Mouse (Mus musculus): Measurements from ENCODE around the gene Kctd20. TPM values are rescaled to one million over a fixed set of nuclear protein-coding genes. Genes with fewer than 3 reads are reported as not detected.

Gene Kctd20
- polyA plus RNA-seq, 2 experiments: 66.6 to 82.9 TPM

- 52% methylated on average over 15 of the region's 15 CpGs for WGBS
- DNase-seq (ENCODE audit: low spot score): no peak
These were observed 24.7 kb upstream of the Kctd20 start for GRCm38 (mm10) chr17:28926866-28927635.

GRCm38 (mm10) chr17:28928004-28928403 lies 23.7 kb upstream of the Kctd20 start:
- Histone ChIP-seq H3K4me2 (replicated peaks; ENCODE audit: low read depth, low read length, severe bottlenecking) (no peak overlapping the region), H3K4me1 (ENCODE audit: control insufficient read depth, insufficient read depth, low read length) (peaks cover 11% of the 10 kb centered on the region), H3K27me3 (ENCODE audit: control insufficient read depth, insufficient read depth, low read length) (no peaks in the 10 kb centered on the region), H3K36me3 (ENCODE audit: control insufficient read depth, insufficient read depth, low read length) (no peaks in the 10 kb centered on the region), H3K4me3 (replicated peaks; ENCODE audit: low read length) (no peak overlapping the region), H3K27ac (replicated peaks; ENCODE audit: low read depth, low read length) (no peak overlapping the region), H3K9ac (ENCODE audit: low read depth, low read length, severe bottlenecking) (no peak overlapping the region), H3K9me3 (ENCODE audit: control insufficient read depth, low read length) (no peaks in the 10 kb centered on the region)
- no peak for DNase-seq (ENCODE audit: low spot score)
- no peak for TF ChIP-seq POLR2A (IDR thresholded peaks at IDR 0.05; ENCODE audit: borderline replicate concordance, extremely low read depth, insufficient read depth, insufficient read length)
- ATAC-seq (ENCODE audit: low FRiP score, low read depth): no peak
- WGBS: 81% methylated on average over 9 of the region's 9 CpGs

More at GRCm38 (mm10) chr17:28926866-28927635, 24.7 kb upstream of the Kctd20 start:
- Histone ChIP-seq H3K9me3 (ENCODE audit: control insufficient read depth, low read length) (no peaks in the 10 kb centered on the region), H3K9ac (ENCODE audit: low read depth, low read length, severe bottlenecking) (no peak overlapping the region), H3K27ac (replicated peaks; ENCODE audit: low read depth, low read length) (no peak overlapping the region), H3K36me3 (ENCODE audit: control insufficient read depth, insufficient read depth, low read length) (no peaks in the 10 kb centered on the region), H3K4me3 (replicated peaks; ENCODE audit: low read length) (no peak overlapping the region), H3K4me1 (ENCODE audit: control insufficient read depth, insufficient read depth, low read length) (peaks cover 11% of the 10 kb centered on the region), H3K4me2 (replicated peaks; ENCODE audit: low read depth, low read length, severe bottlenecking) (no peak overlapping the region), H3K27me3 (ENCODE audit: control insufficient read depth, insufficient read depth, low read length) (no peaks in the 10 kb centered on the region)
- no peak for ATAC-seq (ENCODE audit: low FRiP score, low read depth)
- no peak for TF ChIP-seq POLR2A (IDR thresholded peaks at IDR 0.05; ENCODE audit: borderline replicate concordance, extremely low read depth, insufficient read depth, insufficient read length)

- DNase-seq (ENCODE audit: low spot score) (no peak), ATAC-seq (ENCODE audit: low FRiP score, low read depth) (no peak)
- 94% methylated on average over 4 of the region's 4 CpGs for WGBS
- H3K9ac ChIP-seq (ENCODE audit: low read depth, low read length, severe bottlenecking): no peak overlapping the region
- no peak overlapping the region for H3K4me2 ChIP-seq (replicated peaks; ENCODE audit: low read depth, low read length, severe bottlenecking)
- H3K4me3 ChIP-seq (replicated peaks; ENCODE audit: low read length): no peak overlapping the region
- no peak overlapping the region for H3K27ac ChIP-seq (replicated peaks; ENCODE audit: low read depth, low read length)
- H3K36me3 ChIP-seq (ENCODE audit: control insufficient read depth, insufficient read depth, low read length): no peaks in the 10 kb centered on the region
- no peak for TF ChIP-seq POLR2A (IDR thresholded peaks at IDR 0.05; ENCODE audit: borderline replicate concordance, extremely low read depth, insufficient read depth, insufficient read length)
- H3K4me1 ChIP-seq (ENCODE audit: control insufficient read depth, insufficient read depth, low read length): peaks cover 11% of the 10 kb centered on the region
- H3K9me3 ChIP-seq (ENCODE audit: control insufficient read depth, low read length): no peaks in the 10 kb centered on the region
- H3K27me3 ChIP-seq (ENCODE audit: control insufficient read depth, insufficient read depth, low read length): no peaks in the 10 kb centered on the region
These were observed 22.4 kb upstream of the Kctd20 start for GRCm38 (mm10) chr17:28929369-28929768.

GRCm38 (mm10) chr17:28930392-28931074 lies 21.2 kb upstream of the Kctd20 start:
- DNase-seq (ENCODE audit: low spot score): peak; percentile 88
- H3K4me1 ChIP-seq (ENCODE audit: control insufficient read depth, insufficient read depth, low read length): peaks cover 11% of the 10 kb centered on the region
- H3K36me3 ChIP-seq (ENCODE audit: control insufficient read depth, insufficient read depth, low read length): no peaks in the 10 kb centered on the region
- H3K4me2 ChIP-seq (replicated peaks; ENCODE audit: low read depth, low read length, severe bottlenecking): peak overlapping the region; percentile 13; the same call in 1 of the 2 replicates
- H3K9me3 ChIP-seq (ENCODE audit: control insufficient read depth, low read length): no peaks in the 10 kb centered on the region
- no peak overlapping the region for H3K4me3 ChIP-seq (replicated peaks; ENCODE audit: low read length)
- peak overlapping the region; percentile 80 for H3K27ac ChIP-seq (replicated peaks; ENCODE audit: low read depth, low read length)
- ATAC-seq (ENCODE audit: low FRiP score, low read depth): peak; percentile 85
- H3K9ac ChIP-seq (ENCODE audit: low read depth, low read length, severe bottlenecking): peak overlapping the region; percentile 43; the same call in 1 of the 2 replicates
- WGBS: 12% methylated on average over 14 of the region's 14 CpGs
- no peak for TF ChIP-seq POLR2A (IDR thresholded peaks at IDR 0.05; ENCODE audit: borderline replicate concordance, extremely low read depth, insufficient read depth, insufficient read length)
- H3K27me3 ChIP-seq (ENCODE audit: control insufficient read depth, insufficient read depth, low read length): no peaks in the 10 kb centered on the region

- Histone ChIP-seq H3K4me2 (replicated peaks; ENCODE audit: low read depth, low read length, severe bottlenecking) (no peak overlapping the region), H3K27ac (replicated peaks; ENCODE audit: low read depth, low read length) (no peak overlapping the region), H3K9ac (ENCODE audit: low read depth, low read length, severe bottlenecking) (no peak overlapping the region), H3K9me3 (ENCODE audit: control insufficient read depth, low read length) (no peaks in the 10 kb centered on the region), H3K36me3 (ENCODE audit: control insufficient read depth, insufficient read depth, low read length) (no peaks in the 10 kb centered on the region), H3K4me3 (replicated peaks; ENCODE audit: low read length) (no peak overlapping the region), H3K27me3 (ENCODE audit: control insufficient read depth, insufficient read depth, low read length) (no peaks in the 10 kb centered on the region), H3K4me1 (ENCODE audit: control insufficient read depth, insufficient read depth, low read length) (peaks cover 11% of the 10 kb centered on the region)
- no peak for DNase-seq (ENCODE audit: low spot score)
- 89% methylated on average over 18 of the region's 18 CpGs for WGBS
- TF ChIP-seq POLR2A (IDR thresholded peaks at IDR 0.05; ENCODE audit: borderline replicate concordance, extremely low read depth, insufficient read depth, insufficient read length): no peak
- no peak for ATAC-seq (ENCODE audit: low FRiP score, low read depth)
These were observed 20.1 kb upstream of the Kctd20 start for GRCm38 (mm10) chr17:28931436-28932211.

Data from limb, embryonic 14.5 days (tissue).